Mouse (Mus musculus) small intestine, adult 2 months (tissue): ENCODE data around the gene Lama5. TPM values are rescaled to one million over a fixed set of nuclear protein-coding genes. Genes with fewer than 3 reads are reported as not detected.

Experiments used
- H3K27ac ChIP-seq: fragments of 200-500 bp; 2 replicates; pipeline ENCODE4 v1.5.1; 2012; ENCODE audit warnings: low read depth, low read length, control low read depth, inconsistent platforms; ENCODE audit not compliant: insufficient read depth
- H3K27me3 ChIP-seq: fragments of 200-500 bp; 2 replicates; pipeline ENCODE4 v1.6.1; 2012; ENCODE audit warnings: mild to moderate bottlenecking, moderate library complexity, low read length, inconsistent platforms; ENCODE audit not compliant: control insufficient read depth, insufficient read depth
- H3K36me3 ChIP-seq: fragments of 200-500 bp; 2 replicates; pipeline ENCODE4 v1.6.1; 2012; ENCODE audit warnings: mild to moderate bottlenecking, low read length, control low read depth, inconsistent platforms; ENCODE audit not compliant: control insufficient read depth, insufficient read depth
- H3K4me1 ChIP-seq: fragments of 200-500 bp; 2 replicates; pipeline ENCODE4 v1.6.1; 2012; ENCODE audit warnings: low read length, inconsistent platforms, mixed read lengths; ENCODE audit not compliant: control insufficient read depth, insufficient read depth, insufficient read length
- H3K4me3 ChIP-seq: fragments of 200-500 bp; 2 replicates; pipeline ENCODE4 v1.5.1; 2012; ENCODE audit warnings: low read depth, mild to moderate bottlenecking, control low read depth, inconsistent platforms, low read length, moderate library complexity
- CTCF ChIP-seq: fragments of 200-500 bp; IDR thresholded peaks from 2 replicates; pipeline ENCODE4 v1.5.1; 2012; ENCODE audit warnings: low read depth, mild to moderate bottlenecking, control low read depth, inconsistent platforms, low read length, moderate library complexity, mixed read lengths; ENCODE audit not compliant: insufficient replicate concordance, insufficient read length; ENCODE audit errors: extremely low read depth
- POLR2A ChIP-seq: fragments of 200-500 bp; IDR thresholded peaks from 2 replicates; pipeline ENCODE4 v1.6.1; 2012; ENCODE audit warnings: low read depth, mild to moderate bottlenecking, control low read depth, inconsistent platforms, low read length, moderate library complexity
- WGBS: fragments of 180-500 bp; shearing (Covaris S2); methylation state at CpG from one replicate; pipeline ENCODE4 v1.1.7; 2018; 5-methylcytosine and 5-hydroxymethylcytosine counted together
- polyA plus RNA-seq: library from polyadenylated mRNA; depleted of rRNA; stranded (reverse); fragments of >200 nt; gene quantifications from 2 replicates; pipeline ENCODE4 v1.2.3, GENCODE M21; 2012

The Lama5 gene
- polyA plus RNA-seq, 1 experiment = 41.7 TPM

- H3K36me3 ChIP-seq = peaks cover 12% of the 10 kb centered on the region
- no peak overlapping the region for H3K27ac ChIP-seq
- H3K27me3 ChIP-seq = no peaks in the 10 kb centered on the region
- H3K4me3 ChIP-seq = no peak overlapping the region
- TF ChIP-seq POLR2A (no peak), CTCF (no peak)
- WGBS = 79% methylated on average over 2 of the region's 2 CpGs
- peaks cover 8% of the 10 kb centered on the region for H3K4me1 ChIP-seq
Observed at GRCm38 (mm10) chr2:180166869-180167268, 58.8 kb downstream of the Lama5 start.

- WGBS = 86% methylated on average over 2 of the region's 2 CpGs
- no peaks in the 10 kb centered on the region for H3K27me3 ChIP-seq
- no peak overlapping the region for H3K4me3 ChIP-seq
- no peak overlapping the region for H3K27ac ChIP-seq
- peaks cover 22% of the 10 kb centered on the region for H3K36me3 ChIP-seq
- H3K4me1 ChIP-seq = peaks cover 8% of the 10 kb centered on the region
- TF ChIP-seq CTCF = no peak
Observed at GRCm38 (mm10) chr2:180165855-180166254, 59.8 kb downstream of the Lama5 start.

- peaks cover 2% of the 10 kb centered on the region for H3K4me1 ChIP-seq
- no peak overlapping the region for H3K4me3 ChIP-seq
- no peak overlapping the region for H3K27ac ChIP-seq
- 92% methylated on average over 3 of the region's 3 CpGs for WGBS
- TF ChIP-seq CTCF = no peak
- no peak for TF ChIP-seq POLR2A
- peaks cover 64% of the 10 kb centered on the region for H3K36me3 ChIP-seq
- H3K27me3 ChIP-seq = no peaks in the 10 kb centered on the region
Observed at GRCm38 (mm10) chr2:180158627-180159026, 67.0 kb downstream of the Lama5 start.

GRCm38 (mm10) chr2:180154796-180155195 is 70.9 kb downstream of the Lama5 start:
- Histone ChIP-seq H3K27ac (no peak overlapping the region), H3K36me3 (peaks cover 68% of the 10 kb centered on the region), H3K4me3 (no peak overlapping the region), H3K4me1 (no peaks in the 10 kb centered on the region; the same call in 1 of the 2 replicates), H3K27me3 (no peaks in the 10 kb centered on the region)
- TF ChIP-seq POLR2A (no peak), CTCF (no peak)
- 72% methylated on average over 3 of the region's 3 CpGs for WGBS

GRCm38 (mm10) chr2:180148551-180148950 is 77.1 kb downstream of the Lama5 start:
- TF ChIP-seq CTCF (no peak), POLR2A (no peak)
- WGBS = 86% methylated on average over 9 of the region's 9 CpGs
- H3K4me3 ChIP-seq = no peak overlapping the region
- H3K36me3 ChIP-seq = peaks cover 70% of the 10 kb centered on the region
- H3K27me3 ChIP-seq = no peaks in the 10 kb centered on the region
- H3K4me1 ChIP-seq = no peaks in the 10 kb centered on the region; the same call in 1 of the 2 replicates
- H3K27ac ChIP-seq = no peak overlapping the region

GRCm38 (mm10) chr2:180147379-180147778 is 78.3 kb downstream of the Lama5 start:
- 92% methylated on average over 6 of the region's 6 CpGs for WGBS
- TF ChIP-seq POLR2A (no peak), CTCF (no peak)
- no peak overlapping the region for H3K4me3 ChIP-seq

GRCm38 (mm10) chr2:180146091-180146490 is 79.6 kb downstream of the Lama5 start:
- TF ChIP-seq CTCF (no peak), POLR2A (no peak)
- WGBS = 91% methylated on average over 2 of the region's 2 CpGs
- Histone ChIP-seq H3K4me3 (no peak overlapping the region), H3K27me3 (no peaks in the 10 kb centered on the region), H3K4me1 (no peaks in the 10 kb centered on the region), H3K27ac (no peak overlapping the region), H3K36me3 (peaks cover 59% of the 10 kb centered on the region)

More at GRCm38 (mm10) chr2:180147379-180147778, 78.3 kb downstream of the Lama5 start:
- Histone ChIP-seq H3K4me1 (no peaks in the 10 kb centered on the region), H3K27ac (no peak overlapping the region), H3K27me3 (no peaks in the 10 kb centered on the region), H3K36me3 (peaks cover 63% of the 10 kb centered on the region)
